Mouse (Mus musculus) kidney, postnatal 25 days (tissue): ENCODE measurements around the gene Esrrg.

Source experiments
- DNase-seq, 2 experiments: peaks; one replicate each; pipeline ENCODE4 v3.0.0; 2021; ENCODE audit warnings: mixed read lengths in 2 of 2

Esrrg gene

DNA sequence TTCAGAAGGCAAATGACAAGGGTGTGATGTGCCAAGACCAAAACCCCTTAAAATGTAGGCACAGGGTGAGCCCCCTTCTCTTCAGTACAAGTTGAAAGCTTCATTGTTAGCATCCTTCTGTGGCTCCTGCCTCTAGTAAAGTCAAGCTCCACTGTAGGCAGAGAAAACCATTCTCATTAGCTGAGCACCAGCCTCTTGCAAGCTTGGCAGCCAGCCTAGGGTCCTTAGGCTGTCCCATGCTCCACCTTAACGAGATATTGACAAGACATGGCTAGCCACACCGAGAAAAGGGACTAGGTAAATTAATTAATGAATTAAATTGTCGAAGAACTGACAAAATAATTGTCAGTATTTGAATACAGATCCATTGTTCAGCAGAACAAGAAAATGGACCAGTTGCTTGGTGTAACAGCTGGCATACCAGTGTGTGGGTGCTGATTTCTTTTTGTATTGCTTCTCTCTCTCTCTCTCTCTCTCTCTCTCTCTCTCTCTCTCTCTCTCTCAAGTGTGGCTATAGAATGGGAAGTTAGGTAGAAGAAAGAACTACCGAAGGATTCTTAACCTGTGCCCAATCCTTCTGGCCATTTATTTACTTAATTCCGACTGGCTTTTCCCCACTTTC lies 311.7 kb downstream of the Esrrg start:
- DNase-seq = no peak

DNA sequence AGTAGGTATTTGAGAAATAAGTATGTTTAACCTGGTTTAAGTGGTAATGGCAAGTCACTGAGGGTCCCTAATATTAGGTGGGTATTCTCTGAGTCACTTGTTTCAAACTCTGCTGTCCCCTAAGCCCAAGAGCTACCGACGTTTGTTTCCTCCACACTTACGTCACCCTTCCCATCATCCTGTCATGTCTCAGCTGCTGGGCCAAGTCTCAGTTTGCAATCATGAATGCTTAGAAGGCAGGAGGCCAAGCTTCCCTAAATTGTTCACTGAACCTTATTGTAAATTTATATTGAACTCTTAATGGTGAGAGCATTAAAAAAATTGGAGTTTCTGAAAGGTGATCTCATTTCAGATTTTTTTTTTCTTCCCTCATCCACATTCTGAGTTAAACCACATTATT lies 322.6 kb downstream of the Esrrg start:
- no peak for DNase-seq

DNA sequence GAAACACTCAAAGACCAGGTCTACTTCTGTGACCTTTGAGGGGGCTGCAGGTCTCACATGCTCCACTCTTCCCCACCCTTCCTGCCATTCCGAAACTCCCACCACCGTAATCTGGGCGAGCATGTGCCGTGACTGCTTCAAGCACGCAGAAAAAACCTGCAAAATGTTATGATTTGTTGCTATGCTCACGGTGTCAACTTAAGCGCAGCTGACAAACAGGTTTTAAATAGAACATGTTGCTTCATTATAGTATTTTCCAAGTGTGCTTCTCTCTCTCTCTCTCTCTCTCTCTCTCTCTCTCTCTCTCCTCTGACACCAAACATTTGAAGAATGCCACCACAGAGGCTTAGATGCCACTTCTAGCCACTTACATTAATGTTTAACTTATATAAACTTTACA lies 330.1 kb downstream of the Esrrg start:
- DNase-seq = no peak

DNA sequence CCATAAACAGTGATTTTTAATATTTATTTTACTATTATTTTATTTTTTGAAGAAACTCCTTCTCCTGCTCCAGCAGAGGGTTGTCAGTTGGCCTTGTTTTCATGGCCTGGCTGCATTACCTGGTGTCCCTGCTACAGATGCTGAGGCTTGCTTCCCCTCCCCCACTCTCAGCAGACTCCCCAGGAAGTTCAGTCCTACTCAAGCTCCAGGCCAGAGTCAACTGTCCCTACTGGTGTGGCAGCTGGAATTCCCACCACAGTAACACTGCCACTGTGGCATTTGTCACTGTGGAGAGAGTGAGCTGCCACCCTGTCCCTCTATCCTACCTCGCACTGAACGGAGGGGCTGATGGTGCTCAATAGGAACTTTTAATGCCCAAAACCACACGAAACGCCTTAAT lies 330.5 kb downstream of the Esrrg start:
- DNase-seq = peak in 1 of 2 experiments; percentile 11

DNA sequence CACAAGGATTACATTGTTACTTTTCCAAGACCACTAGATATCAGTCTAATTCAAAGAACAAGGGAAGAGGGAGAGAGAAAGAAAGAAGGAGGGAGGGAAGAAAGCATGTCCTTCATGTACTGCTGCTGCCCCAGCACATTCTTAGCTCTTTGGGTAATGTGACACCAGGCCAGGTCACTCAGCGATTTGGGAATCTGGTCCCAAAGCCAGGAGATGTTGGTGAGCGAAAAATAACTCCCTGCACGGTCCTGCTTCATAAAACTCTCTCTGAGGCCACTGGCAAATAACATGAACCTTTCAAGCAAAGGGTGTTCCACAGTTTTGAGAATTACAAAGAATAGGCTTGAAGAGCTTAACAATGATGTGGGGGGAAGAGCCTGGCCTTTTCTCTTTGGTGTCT lies 342.9 kb downstream of the Esrrg start:
- no peak for DNase-seq

DNA sequence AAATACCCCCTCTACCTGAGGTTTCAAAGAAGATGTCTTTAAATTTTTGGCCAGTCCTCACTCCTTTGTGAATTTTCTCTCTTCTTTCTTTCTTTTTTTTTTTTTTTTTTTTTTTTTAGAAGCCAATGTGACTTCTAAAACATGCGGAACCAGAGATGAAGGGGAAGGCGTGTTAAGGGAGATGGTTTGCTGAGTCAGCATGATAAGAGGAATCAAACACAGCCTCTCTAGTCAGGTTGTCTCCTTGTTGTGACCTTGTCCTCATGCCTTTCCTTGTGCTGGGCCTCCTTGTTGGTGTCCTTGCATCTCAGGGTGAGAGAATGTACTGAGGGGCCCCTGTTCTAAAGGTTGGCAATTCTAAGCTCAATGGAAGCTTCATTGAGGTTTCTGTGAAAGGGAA lies 348.1 kb downstream of the Esrrg start:
- no peak for DNase-seq

DNA sequence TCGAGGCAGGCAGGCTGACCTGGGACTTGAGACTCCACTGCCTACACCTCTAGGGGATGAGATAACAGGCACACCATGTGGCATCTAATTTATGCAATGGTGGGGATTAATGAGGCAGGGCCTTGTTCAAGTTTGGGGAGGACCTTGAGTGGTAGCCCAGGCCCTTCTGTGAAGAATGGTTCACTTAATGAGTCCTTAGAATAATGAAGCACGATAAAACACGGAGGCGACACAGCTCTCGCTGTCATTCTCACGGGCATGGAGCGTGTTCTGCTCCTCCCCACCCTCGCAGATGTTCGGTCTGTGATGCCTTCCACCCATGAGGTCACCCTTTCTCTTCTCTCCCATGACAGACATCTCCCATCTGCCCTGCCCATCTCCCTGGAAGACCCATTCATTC lies 350.6 kb downstream of the Esrrg start:
- DNase-seq = no peak

DNA sequence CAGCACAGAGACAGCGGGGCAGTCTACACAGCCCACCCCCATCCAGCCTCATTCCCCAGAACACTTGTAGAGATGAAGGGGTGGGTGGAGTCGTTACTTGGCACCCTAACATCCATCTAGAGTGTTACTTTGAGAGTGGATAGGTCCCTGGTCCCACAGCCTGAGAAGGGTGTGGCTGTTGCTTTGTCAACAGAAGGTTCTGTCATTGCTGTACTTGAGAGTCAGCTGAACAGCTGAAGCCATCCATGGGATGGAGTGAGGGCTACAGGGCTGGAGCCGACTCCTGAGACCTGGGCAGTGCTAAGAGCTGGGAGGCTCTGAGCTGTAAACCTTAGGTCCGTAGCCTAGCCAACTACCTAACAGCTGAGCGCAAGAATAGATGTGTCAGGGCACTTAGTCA lies 352.9 kb downstream of the Esrrg start:
- DNase-seq = no peak

DNA sequence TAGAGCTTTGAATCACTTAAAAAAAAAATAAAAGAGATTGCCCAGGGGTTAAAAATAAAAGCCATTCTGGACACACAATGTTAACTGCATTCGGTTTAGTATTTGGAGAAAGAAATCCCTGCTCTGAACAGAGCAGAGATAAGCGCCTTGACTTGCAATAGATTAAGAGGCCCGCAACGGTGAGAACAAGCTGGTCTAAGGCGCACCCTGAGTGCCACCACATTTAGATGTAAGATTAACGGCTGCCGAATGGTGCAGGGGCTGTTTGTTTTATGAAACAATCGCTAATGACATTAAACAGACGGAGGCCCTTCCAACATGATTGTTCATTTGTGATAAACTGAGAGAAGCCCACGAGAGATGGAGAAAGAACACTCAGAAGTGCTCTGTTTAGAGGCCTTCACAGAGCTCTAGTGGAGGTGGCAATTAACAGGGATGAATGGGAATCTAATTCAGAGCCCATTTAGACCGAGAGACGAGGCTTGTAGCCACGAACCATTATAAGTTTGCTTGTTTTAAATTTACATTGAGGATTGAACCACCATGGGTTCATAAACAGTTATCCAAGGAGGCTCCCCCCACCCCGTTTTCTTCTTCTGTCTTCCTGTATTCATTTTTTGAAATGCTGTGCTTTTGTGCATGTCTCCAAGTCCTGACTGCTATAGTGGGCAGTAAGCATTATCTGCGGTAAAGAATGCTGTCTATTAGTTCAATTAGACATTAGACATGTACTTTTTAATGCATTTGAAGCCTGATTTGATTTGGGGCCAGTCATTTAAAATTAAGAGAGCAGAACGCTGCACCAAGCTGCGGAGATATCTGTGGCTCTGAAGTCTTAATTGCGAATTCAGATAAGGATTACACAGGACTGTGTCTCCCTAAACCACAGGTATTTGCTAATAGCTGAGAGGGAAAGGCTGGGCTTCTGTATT lies 356.5 kb downstream of the Esrrg start:
- DNase-seq = no peak

DNA sequence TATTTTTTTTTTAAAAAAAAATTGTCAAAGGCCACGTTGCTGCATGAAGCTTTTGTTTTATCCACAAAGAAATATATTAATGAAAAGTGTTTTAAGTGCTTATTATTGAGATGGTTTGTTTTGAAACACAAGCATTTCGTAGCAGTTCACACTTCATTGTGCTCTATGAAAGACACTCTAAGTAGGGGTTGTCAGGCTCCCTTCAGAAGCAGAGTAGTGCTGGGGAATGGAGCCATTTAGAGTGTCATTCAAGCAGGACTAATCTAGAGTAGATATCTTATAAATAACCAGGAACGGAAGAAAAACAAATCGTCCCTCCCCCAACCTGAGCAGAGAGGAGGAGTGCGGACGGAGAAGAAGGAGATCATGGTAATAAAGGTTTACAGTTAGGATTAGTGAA lies 357.3 kb downstream of the Esrrg start:
- DNase-seq = no peak

DNA sequence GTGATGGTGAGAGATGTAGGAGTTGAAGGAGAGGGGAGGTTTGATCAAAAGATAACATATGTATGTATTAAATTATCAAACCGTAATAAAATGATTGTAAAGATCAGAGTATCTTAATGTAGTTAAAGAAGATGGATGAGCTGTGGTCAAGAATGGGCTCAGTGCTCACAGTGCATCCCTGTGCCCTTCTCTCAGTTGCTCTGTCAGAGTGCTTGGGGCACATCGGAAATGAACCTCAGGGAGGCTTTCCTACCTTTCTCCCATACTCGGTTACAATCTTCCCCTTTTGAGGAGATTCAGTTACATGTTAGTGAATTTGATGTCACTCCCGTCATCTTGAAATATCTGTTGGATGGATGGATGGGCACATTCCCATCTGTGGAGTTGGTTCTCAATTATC lies 359.8 kb downstream of the Esrrg start:
- no peak for DNase-seq

DNA sequence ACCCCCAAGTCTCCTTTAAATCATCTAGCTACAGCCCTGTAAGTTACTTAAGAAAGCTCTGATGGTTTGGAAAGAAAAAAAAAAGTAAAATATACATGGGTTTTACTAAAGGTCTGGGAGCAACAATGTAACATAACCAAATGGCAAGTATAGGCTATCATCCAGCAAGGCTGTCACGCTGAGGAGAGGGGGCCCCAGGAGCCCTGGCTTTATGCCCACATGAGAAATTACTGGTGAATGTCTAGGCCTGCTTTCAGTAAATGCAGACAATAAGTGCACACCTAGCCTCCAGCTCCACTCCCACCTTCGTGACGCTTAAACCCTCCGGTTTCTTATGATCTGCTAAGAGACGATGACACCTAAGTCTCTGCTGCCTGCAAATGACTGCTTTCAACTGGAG lies 360.9 kb downstream of the Esrrg start:
- DNase-seq = no peak

DNA sequence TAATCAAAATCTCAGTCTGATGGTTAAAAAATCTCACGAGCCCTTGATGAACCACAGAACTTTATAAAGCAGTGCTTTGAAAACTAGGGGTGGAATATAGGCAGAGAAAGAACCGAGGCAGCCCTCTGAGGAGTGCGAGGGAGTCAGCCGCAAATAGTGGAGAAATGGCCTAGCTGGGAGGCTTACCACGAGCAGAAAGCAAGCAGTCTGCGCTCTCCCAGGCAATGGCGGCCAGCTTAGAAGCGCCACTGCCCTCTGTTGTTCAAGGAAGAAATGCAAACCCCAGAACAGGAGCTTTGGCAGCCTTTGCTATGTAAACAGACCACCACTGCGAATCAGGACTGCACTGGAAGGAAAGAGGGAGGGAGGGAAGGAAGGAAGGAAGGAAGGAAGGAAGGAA lies 365.8 kb downstream of the Esrrg start:
- DNase-seq = peak; percentile 48 to 56

DNA sequence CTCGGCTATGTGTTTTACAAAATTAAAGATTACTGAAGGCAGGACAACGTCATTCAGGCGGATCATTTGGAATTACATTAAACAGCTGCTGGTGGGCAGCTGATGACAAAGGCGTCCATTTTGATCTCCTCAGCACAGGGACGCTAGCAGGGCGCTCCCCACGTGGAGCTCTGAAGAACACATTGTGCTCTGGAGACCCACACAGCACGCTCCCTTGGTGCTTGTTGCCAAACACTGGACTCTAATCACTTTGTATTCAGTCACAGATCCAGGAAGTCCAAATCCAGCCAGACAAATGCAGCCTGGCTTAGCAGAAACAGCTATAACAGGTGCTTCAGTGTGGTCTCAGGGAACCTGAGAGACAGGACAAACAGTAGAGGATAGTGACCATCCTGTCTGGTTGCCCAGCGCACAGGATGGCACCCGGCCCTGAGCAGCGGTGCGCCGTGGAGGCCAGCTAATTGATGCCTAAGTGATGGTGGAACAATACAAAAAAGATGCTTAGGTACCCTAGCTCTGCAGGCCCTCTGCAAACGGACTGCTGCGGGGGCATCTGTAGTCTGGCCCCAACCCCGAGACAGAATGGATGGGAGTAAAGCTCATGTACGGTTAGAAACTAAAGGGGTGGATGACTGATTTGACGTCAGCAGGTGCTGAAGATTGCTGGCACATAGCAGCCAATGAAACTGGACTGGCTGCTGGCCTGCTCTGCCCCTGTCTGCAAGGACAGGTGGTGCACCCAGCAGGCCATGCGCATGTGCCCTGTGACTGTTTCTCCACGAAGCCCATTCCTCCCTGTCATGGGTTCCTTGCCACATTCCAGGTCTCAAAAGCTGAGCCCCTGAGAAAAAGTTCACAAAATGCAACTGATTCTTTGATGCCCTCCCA lies 367.1 kb downstream of the Esrrg start:
- DNase-seq = no peak

DNA sequence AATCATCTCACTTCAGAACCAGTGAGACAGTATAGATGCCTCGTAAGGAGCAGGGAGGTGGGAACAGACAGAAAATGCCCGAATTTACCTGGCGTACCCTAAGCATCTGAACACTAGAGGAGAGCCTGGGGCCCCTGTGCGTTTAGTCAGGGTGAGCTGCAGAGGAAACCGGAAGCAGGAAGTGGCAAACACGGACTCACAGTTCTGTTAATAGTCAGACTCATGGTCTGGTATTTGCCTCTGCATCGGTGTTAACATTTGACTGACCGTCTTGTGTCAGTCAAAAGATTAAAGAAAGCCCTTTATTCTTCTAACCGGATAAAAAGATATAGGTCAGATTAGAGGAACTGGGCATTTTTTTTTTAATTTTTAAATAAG lies 367.8 kb downstream of the Esrrg start:
- DNase-seq = no peak

DNA sequence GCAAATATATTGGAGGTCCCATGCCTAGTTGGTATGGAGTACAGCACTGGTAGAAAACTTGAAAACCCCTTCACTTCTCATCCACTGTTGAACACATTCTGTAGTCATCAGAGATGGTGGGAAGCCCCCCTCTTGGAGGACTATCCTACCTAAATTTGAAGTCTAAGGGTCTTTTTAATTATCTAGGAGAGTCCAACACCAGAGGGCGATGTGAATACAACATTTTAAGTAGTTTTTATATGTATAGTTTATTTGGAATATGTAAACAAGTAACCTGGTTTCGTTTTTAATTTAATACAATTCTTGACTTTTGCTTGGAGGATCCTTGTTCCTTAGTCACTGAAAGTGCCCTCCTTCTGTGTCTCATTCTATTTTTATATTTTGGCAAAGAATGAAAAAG lies 372.4 kb downstream of the Esrrg start:
- DNase-seq = no peak

DNA sequence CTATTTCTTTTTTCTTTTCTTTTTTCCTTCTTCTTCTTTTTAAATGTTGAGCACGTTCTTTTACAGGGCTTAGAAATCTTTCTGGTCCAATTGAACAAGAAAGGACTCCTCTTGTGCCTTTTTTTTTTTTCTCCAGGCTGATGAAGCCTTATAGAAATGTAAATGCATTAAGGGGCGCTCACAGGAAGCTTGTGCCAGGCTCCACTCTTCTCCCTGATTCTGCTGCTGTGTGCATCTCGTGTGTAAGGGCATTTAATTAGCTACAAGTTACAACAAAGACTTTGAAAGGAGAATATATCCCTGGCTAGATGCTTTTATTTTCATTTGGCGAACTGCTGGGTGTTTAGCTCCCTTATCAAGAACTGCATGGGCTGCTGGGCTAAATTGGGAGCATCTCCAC lies 374.6 kb downstream of the Esrrg start:
- DNase-seq = no peak

DNA sequence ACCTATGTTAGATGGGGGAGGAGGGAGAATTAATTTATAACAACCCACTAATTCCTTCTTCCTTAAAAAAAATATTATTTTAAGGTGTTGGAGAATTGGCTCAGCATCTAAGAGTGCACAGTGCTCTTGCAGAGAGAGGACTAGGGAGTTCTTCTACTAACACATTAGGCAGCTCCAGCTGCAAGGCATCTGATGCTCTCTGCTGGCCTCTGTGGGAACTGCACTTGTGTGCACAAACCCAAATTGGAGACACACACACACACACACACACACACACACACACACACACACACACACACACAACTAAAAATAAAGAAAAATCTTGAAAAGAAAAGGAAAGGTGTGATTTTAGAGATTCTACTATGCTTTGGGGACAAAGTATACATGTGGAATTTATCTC lies 381.6 kb downstream of the Esrrg start:
- no peak for DNase-seq

DNA sequence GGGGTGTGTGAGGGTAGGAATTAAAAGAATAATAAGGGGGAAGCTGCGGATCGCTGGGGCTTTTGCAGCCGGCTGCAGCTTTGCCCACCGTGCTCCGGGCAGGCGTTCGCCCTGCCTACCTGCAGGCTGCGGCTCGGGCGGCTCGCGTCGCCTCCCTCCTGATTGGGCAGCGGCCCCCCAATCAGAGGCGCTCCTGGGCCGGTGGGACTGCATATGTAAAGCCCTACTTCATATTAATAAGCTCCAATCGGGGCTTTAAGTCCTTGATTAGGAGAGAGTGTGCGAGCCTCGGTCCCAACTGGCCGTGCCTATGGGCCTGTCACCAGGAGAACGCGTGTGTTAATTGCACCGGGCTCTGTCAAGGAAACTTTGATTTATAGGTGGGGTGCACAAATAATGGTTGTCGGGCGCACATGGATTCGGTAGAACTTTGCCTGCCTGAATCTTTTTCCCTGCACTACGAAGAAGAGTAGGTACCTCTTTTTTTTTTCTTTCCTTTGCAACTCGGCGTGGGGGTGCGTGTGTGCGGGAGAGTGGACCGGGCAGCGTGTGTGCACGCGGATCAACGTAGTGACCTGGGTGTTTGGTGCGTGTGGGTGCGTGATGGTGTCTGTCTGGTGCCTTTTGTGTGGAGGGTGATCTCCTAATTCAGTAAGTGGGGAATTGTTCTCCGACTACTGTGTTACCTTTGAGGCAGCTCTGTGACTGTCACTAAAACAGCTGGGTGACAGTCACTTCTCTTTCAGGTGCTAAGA lies 389.2 kb downstream of the Esrrg start:
- peak; percentile 71 to 89 for DNase-seq

DNA sequence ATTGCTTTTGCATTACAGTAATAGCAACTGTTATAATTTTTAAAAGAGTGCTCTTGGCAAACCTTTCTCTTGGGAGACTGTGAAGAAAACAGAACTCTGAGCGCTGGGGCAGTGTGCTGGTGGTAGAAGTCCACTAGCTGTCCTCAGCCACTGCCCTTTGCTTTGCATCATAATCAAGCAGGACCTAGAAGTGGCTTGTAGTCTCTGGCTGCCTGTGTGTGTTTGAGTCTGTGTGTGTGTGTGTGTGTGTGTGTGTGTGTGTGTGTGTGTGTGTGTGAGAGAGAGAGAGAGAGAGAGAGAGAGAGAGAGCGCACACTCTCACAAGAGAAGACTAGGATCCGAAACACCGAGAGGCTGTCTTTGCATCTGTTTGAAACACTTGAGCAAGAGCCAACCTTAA lies 390.5 kb downstream of the Esrrg start:
- peak; percentile 24 to 55 for DNase-seq

DNA sequence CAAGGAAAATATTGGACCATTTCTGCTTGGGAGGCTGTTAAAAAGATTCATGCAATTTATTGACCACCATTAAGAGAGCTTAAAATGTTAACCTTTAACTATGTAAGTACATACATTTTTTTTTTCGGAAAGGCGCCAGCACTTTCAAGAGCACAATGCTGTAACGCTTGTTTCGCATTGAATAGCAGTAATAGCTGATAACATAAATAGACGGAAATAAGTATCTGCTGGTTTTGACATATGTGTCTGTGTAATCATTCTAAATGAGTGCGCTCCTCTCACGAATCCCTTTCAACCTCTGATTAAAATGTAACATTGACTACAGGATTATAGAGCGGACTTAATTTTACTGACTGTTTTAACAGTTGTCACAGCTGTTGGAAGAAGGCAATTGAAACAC lies 391.6 kb downstream of the Esrrg start:
- DNase-seq = no peak

DNA sequence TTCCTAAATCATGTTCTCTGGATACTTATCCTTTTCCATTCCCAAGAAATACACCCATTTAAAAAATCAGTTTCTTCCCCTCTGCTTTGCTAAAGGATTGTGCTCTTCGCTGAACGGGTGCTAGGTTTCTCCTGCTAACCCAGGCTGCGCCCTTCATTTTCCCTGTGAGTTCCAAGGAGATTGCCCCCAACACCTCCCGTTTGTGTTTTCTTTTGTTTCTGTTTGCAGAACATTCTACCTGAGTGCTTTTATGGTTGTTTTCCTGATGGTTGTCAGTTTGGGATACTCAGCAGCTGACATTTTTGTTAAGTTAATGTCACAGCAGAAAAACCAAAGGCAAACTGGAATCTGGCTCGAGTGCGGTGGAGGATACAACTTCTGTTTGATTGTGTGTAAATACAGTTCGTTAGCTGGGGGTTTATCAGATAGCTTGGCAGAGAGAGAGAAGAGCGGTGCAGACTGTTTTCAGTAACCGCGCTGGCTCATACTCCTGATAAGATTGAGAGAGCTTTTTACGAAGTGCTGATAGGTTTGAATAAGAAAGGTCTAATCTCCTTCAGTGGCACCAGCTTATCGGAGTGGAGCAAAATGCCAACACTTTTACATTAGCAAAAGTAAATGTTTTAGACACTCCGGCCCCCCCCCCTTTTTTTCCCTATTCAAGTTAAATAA lies 398.4 kb downstream of the Esrrg start:
- DNase-seq = no peak
